Mouse (Mus musculus): Measurements from ENCODE around the gene Kdm4b.

GRCm38 (mm10) chr17:56291826-56292475, 33.9 kb upstream of the Kdm4b start:
- no peak for TF ChIP-seq POLR2A (IDR thresholded peaks at IDR 0.05; ENCODE audit: control insufficient read depth, low read depth, low read length)
- TF ChIP-seq CTCF (IDR thresholded peaks at IDR 0.05; ENCODE audit: control insufficient read depth, insufficient read depth, insufficient replicate concordance, low read depth, low read length), result no peak
